Mouse (Mus musculus) gastrocnemius, adult 18-20 months (tissue): ENCODE data around the gene Olfr1417. TPM values are rescaled to one million over a fixed set of nuclear protein-coding genes. Genes with fewer than 3 reads are reported as not detected.
"Not testable (repeated sequence)": the region's sequence is repeated elsewhere in the genome, so short reads cannot be mapped to it uniquely, and the experiment has no call there.

ENCODE experiments used
- DNase-seq: peaks from one replicate; pipeline ENCODE4 v3.0.0; 2021; ENCODE audit warnings: low spot score
- long read RNA-seq, 2 experiments: library from polyadenylated mRNA; stranded (forward); transcript quantifications; one replicate each; pipeline ENCODE4 v2.0.0; 2021
- total RNA-seq, 2 experiments: library from RNA; stranded (reverse); gene quantifications; 2 replicates each; pipeline ENCODE4 v1.2.3; 2021

Olfr1417 gene
- total RNA-seq: not detected
- long read RNA-seq, experiment 1: 0 reads
- long read RNA-seq, experiment 2: 0 reads

GRCm38 (mm10) chr19:11839119-11839518, at the start of gene Olfr1417:
Gene Olfr1417, minus strand, starts transcription at chr19:11839219.
- DNase-seq: no peak

- DNase-seq: no peak
These were observed 47.2 kb upstream of the Olfr1417 start, which contains the start of gene Olfr1420 for GRCm38 (mm10) chr19:11886265-11886664. Gene Olfr1420, plus strand, starts transcription at chr19:11886565.

- DNase-seq: not testable (repeated sequence)
These were observed 39.4 kb upstream of the Olfr1417 start for GRCm38 (mm10) chr19:11878404-11878803.

- no peak for DNase-seq
These were observed 36.0 kb upstream of the Olfr1417 start, which contains the start of gene Olfr1419 for GRCm38 (mm10) chr19:11875006-11875405. Gene Olfr1419, minus strand, starts transcription at chr19:11875106.

GRCm38 (mm10) chr19:11867837-11868236, 28.8 kb upstream of the Olfr1417 start:
- no peak for DNase-seq

GRCm38 (mm10) chr19:11860966-11861365, 21.9 kb upstream of the Olfr1417 start, which contains the start of gene Olfr1418:
Gene Olfr1418, minus strand, starts transcription at chr19:11861066.
- DNase-seq: no peak

GRCm38 (mm10) chr19:11856506-11856905, 17.5 kb upstream of the Olfr1417 start:
- DNase-seq: no peak

GRCm38 (mm10) chr19:11854821-11855220, 15.8 kb upstream of the Olfr1417 start:
- DNase-seq: no peak

- no peak for DNase-seq
These were observed 13.6 kb upstream of the Olfr1417 start for GRCm38 (mm10) chr19:11852652-11853051.

GRCm38 (mm10) chr19:11846333-11846732, 7.3 kb upstream of the Olfr1417 start:
- no peak for DNase-seq

GRCm38 (mm10) chr19:11823346-11824065, 15.5 kb downstream of the Olfr1417 start:
- DNase-seq: no peak

- DNase-seq: no peak
These were observed 18.8 kb downstream of the Olfr1417 start for GRCm38 (mm10) chr19:11820211-11820610.

- peak; percentile 77 for DNase-seq
These were observed 19.2 kb downstream of the Olfr1417 start for GRCm38 (mm10) chr19:11819800-11820199.

- no peak for DNase-seq
These were observed 19.8 kb downstream of the Olfr1417 start, which contains the start of gene Stx3 for GRCm38 (mm10) chr19:11819143-11819700. Gene Stx3, minus strand, starts transcription at chr19:11819403.

GRCm38 (mm10) chr19:11818199-11819142, 20.5 kb downstream of the Olfr1417 start:
- DNase-seq: peak; percentile 33

- DNase-seq: no peak
These were observed 21.4 kb downstream of the Olfr1417 start for GRCm38 (mm10) chr19:11817586-11817985.

- no peak for DNase-seq
These were observed 22.3 kb downstream of the Olfr1417 start for GRCm38 (mm10) chr19:11816706-11817105.

GRCm38 (mm10) chr19:11814742-11815333, 24.2 kb downstream of the Olfr1417 start:
- DNase-seq: no peak

- DNase-seq: no peak
These were observed 25.4 kb downstream of the Olfr1417 start for GRCm38 (mm10) chr19:11813649-11814048.

- no peak for DNase-seq
These were observed 25.9 kb downstream of the Olfr1417 start for GRCm38 (mm10) chr19:11813136-11813535.

- DNase-seq: no peak
These were observed 27.2 kb downstream of the Olfr1417 start for GRCm38 (mm10) chr19:11811688-11812365.
